10 mouse cellular contexts compared by ENCODE assay signal in genomic region chr9:66144248-66144647, GRCm38 (mm10). TPM values are rescaled to one million over a fixed set of nuclear protein-coding genes. Genes with fewer than 3 reads are reported as not detected.
DNase-seq lines count a peak whose midpoint lies in the region; ATAC-seq and TF ChIP-seq lines count a peak whose summit lies in the region.
"Had no signal": no experiment of that assay in that cellular context is flagged by ENCODE, and none has a peak within 500 bp of the region (broad histone marks: within the 10 kb centered on the region; RNA-seq: fewer than 3 reads in every experiment).

No protein-coding gene starts in this region.

- no peak for ATAC-seq in kidney, embryonic 15.5 days (replicated peaks; ENCODE audit: low FRiP score)
- peak; percentile 58 for ATAC-seq in forebrain, embryonic 14.5 days
- ATAC-seq in intestine, embryonic 16.5 days = peak; percentile 58; the same call in 1 of the 2 replicates
- ATAC-seq in limb, embryonic 11.5 days (ENCODE audit: insufficient number of reproducible peaks, low FRiP score, low TSS enrichment, low read depth) = no peak
- peak; percentile 74 for ATAC-seq in neural tube, embryonic 13.5 days (ENCODE audit: low read depth)

- peaks cover 3% of the 10 kb centered on the region; the same call in 1 of the 2 replicates for H3K36me3 ChIP-seq in kidney, adult 2 months (ENCODE audit: control insufficient read depth, insufficient read depth, low read length)
- peaks cover 20% of the 10 kb centered on the region for H3K36me3 ChIP-seq in kidney, embryonic 15.5 days
- H3K36me3 ChIP-seq in forebrain, embryonic 14.5 days (ENCODE audit: control insufficient read depth, insufficient read depth, low read length) = peaks cover 16% of the 10 kb centered on the region
- H3K36me3 ChIP-seq in intestine, embryonic 16.5 days (ENCODE audit: control insufficient read depth, insufficient read depth, low read length) = peaks cover 11% of the 10 kb centered on the region
- peaks cover 10% of the 10 kb centered on the region; the same call in 1 of the 2 replicates for H3K36me3 ChIP-seq in limb, embryonic 11.5 days (ENCODE audit: control insufficient read depth, insufficient read depth, low read length)
- peaks cover 17% of the 10 kb centered on the region for H3K36me3 ChIP-seq in neural tube, embryonic 13.5 days

- peak; percentile 84 for TF ChIP-seq CTCF in kidney, adult 2 months (conservative IDR thresholded peaks at IDR 0.05; ENCODE audit: insufficient read depth, insufficient read length, low read depth, low read length)
- peak; percentile 78; the same call in 1 of the 2 replicates for TF ChIP-seq CTCF in brain, embryonic 14.5 days (IDR thresholded peaks at IDR 0.05; ENCODE audit: borderline replicate concordance, extremely low read depth, insufficient read depth, insufficient read length)

- H3K4me3 ChIP-seq in kidney, adult 2 months (ENCODE audit: insufficient read depth, low read depth, low read length) = no peak overlapping the region
- H3K4me3 ChIP-seq in kidney, embryonic 15.5 days (replicated peaks) = no peak overlapping the region
- H3K4me3 ChIP-seq in forebrain, embryonic 14.5 days (ENCODE audit: low read depth, low read length) = no peak overlapping the region
- H3K4me3 ChIP-seq in intestine, embryonic 16.5 days (ENCODE audit: low read length) = no peak overlapping the region
- H3K4me3 ChIP-seq in limb, embryonic 11.5 days (ENCODE audit: low read depth, low read length) = no peak overlapping the region
- no peak overlapping the region for H3K4me3 ChIP-seq in neural tube, embryonic 13.5 days
- H3K4me3 ChIP-seq: embryonic facial prominence, embryonic 13.5 days; neural tube, embryonic 12.5 days had no signal

- no peak overlapping the region for H3K4me2 ChIP-seq in kidney, embryonic 15.5 days
- H3K4me2 ChIP-seq in forebrain, embryonic 14.5 days (ENCODE audit: low read length) = no peak overlapping the region
- H3K4me2 ChIP-seq in intestine, embryonic 16.5 days (ENCODE audit: low read depth, low read length) = no peak overlapping the region
- H3K4me2 ChIP-seq in limb, embryonic 11.5 days (ENCODE audit: low read depth, severe bottlenecking) = no peak overlapping the region
- no peak overlapping the region for H3K4me2 ChIP-seq in neural tube, embryonic 13.5 days
- H3K4me2 ChIP-seq: embryonic facial prominence, embryonic 13.5 days; neural tube, embryonic 12.5 days had no signal

- no peaks in the 10 kb centered on the region for H3K27me3 ChIP-seq in kidney, adult 2 months (replicated peaks; ENCODE audit: control insufficient read depth, insufficient read depth, low read length)
- H3K27me3 ChIP-seq in kidney, embryonic 15.5 days = no peaks in the 10 kb centered on the region
- H3K27me3 ChIP-seq in forebrain, embryonic 14.5 days (replicated peaks; ENCODE audit: control insufficient read depth, insufficient read depth, low read length) = no peaks in the 10 kb centered on the region
- no peaks in the 10 kb centered on the region for H3K27me3 ChIP-seq in intestine, embryonic 16.5 days (replicated peaks; ENCODE audit: control insufficient read depth, insufficient read depth, low read length)
- H3K27me3 ChIP-seq in limb, embryonic 11.5 days (ENCODE audit: control insufficient read depth, insufficient read depth, low read length) = no peaks in the 10 kb centered on the region
- H3K27me3 ChIP-seq in neural tube, embryonic 13.5 days = no peaks in the 10 kb centered on the region
- H3K27me3 ChIP-seq: embryonic facial prominence, embryonic 13.5 days; neural tube, embryonic 12.5 days had no signal

- no peaks in the 10 kb centered on the region for H3K4me1 ChIP-seq in kidney, adult 2 months (ENCODE audit: control insufficient read depth, insufficient read depth, low read length)
- no peaks in the 10 kb centered on the region for H3K4me1 ChIP-seq in kidney, embryonic 15.5 days
- no peaks in the 10 kb centered on the region for H3K4me1 ChIP-seq in forebrain, embryonic 14.5 days (ENCODE audit: control insufficient read depth, insufficient read depth, low read length)
- no peaks in the 10 kb centered on the region for H3K4me1 ChIP-seq in intestine, embryonic 16.5 days (ENCODE audit: control insufficient read depth, insufficient read depth, low read length)
- no peaks in the 10 kb centered on the region for H3K4me1 ChIP-seq in limb, embryonic 11.5 days (ENCODE audit: control insufficient read depth, insufficient read depth, low read length)
- no peaks in the 10 kb centered on the region for H3K4me1 ChIP-seq in neural tube, embryonic 13.5 days (replicated peaks)
- H3K4me1 ChIP-seq: embryonic facial prominence, embryonic 13.5 days; neural tube, embryonic 12.5 days had no signal

- peak; percentile 76 for DNase-seq in kidney, adult 2 months
- peak; percentile 91 for DNase-seq in brain, embryonic 14.5 days (ENCODE audit: low read depth)
- DNase-seq in forebrain, embryonic 14.5 days (ENCODE audit: low spot score) = peak; percentile 91
- DNase-seq in limb, embryonic 11.5 days (ENCODE audit: low spot score) = peak; percentile 83
- DNase-seq in thymus, adult 18-20 months = peak; percentile 22 to 24

- H3K9ac ChIP-seq in kidney, embryonic 15.5 days = no peak overlapping the region
- no peak overlapping the region for H3K9ac ChIP-seq in forebrain, embryonic 14.5 days (ENCODE audit: low read length)
- H3K9ac ChIP-seq in intestine, embryonic 16.5 days (ENCODE audit: low read depth, low read length) = no peak overlapping the region
- no peak overlapping the region for H3K9ac ChIP-seq in limb, embryonic 11.5 days (ENCODE audit: low read length)
- no peak overlapping the region for H3K9ac ChIP-seq in neural tube, embryonic 13.5 days
- H3K9ac ChIP-seq: embryonic facial prominence, embryonic 13.5 days; neural tube, embryonic 12.5 days had no signal

- no peak for TF ChIP-seq POLR2A in kidney, adult 2 months (IDR thresholded peaks at IDR 0.05; ENCODE audit: low read depth, low read length)
- no peak for TF ChIP-seq POLR2A in brain, embryonic 14.5 days (IDR thresholded peaks at IDR 0.05; ENCODE audit: borderline replicate concordance, extremely low read depth, insufficient read depth, insufficient read length, poor library complexity, severe bottlenecking)

- WGBS in kidney, adult 2 months = 7% methylated on average over 6 of the region's 6 CpGs
- 7% methylated on average over 6 of the region's 6 CpGs for WGBS in kidney, embryonic 15.5 days
- WGBS in forebrain, embryonic 14.5 days = 10% methylated on average over 6 of the region's 6 CpGs
- WGBS in intestine, embryonic 16.5 days = 5% methylated on average over 6 of the region's 6 CpGs
- 7% methylated on average over 6 of the region's 6 CpGs for WGBS in limb, embryonic 11.5 days
- 12% methylated on average over 6 of the region's 6 CpGs for WGBS in neural tube, embryonic 13.5 days

- no peak overlapping the region for H3K27ac ChIP-seq in kidney, adult 2 months (ENCODE audit: insufficient read depth, low read depth, low read length)
- H3K27ac ChIP-seq in kidney, embryonic 15.5 days = no peak overlapping the region
- H3K27ac ChIP-seq in forebrain, embryonic 14.5 days (ENCODE audit: low read depth, low read length) = no peak overlapping the region
- H3K27ac ChIP-seq in intestine, embryonic 16.5 days (ENCODE audit: low read length) = no peak overlapping the region
- no peak overlapping the region for H3K27ac ChIP-seq in limb, embryonic 11.5 days (replicated peaks; ENCODE audit: low read depth, low read length)
- no peak overlapping the region for H3K27ac ChIP-seq in neural tube, embryonic 13.5 days (replicated peaks)
- H3K27ac ChIP-seq: embryonic facial prominence, embryonic 13.5 days; neural tube, embryonic 12.5 days had no signal

- no peaks in the 10 kb centered on the region for H3K9me3 ChIP-seq in kidney, embryonic 15.5 days (replicated peaks)
- H3K9me3 ChIP-seq in forebrain, embryonic 14.5 days (replicated peaks; ENCODE audit: control insufficient read depth, low read length) = no peaks in the 10 kb centered on the region
- no peaks in the 10 kb centered on the region for H3K9me3 ChIP-seq in intestine, embryonic 16.5 days (ENCODE audit: control insufficient read depth, low read length)
- H3K9me3 ChIP-seq in limb, embryonic 11.5 days (ENCODE audit: control insufficient read depth, low read length) = no peaks in the 10 kb centered on the region
- no peaks in the 10 kb centered on the region for H3K9me3 ChIP-seq in neural tube, embryonic 13.5 days
- H3K9me3 ChIP-seq: embryonic facial prominence, embryonic 13.5 days; neural tube, embryonic 12.5 days had no signal

RNA-seq across cellular contexts. Expression of gene Dapk2, which starts 13.8 kb away (rescaled TPM):
- polyA plus RNA-seq in kidney, adult 2 months (2012; rRNA removed) = 10.8 and 11.8 TPM in 2 replicates
- 4.8 and 6.5 TPM in 2 replicates for polyA plus RNA-seq in kidney, embryonic 15.5 days (2015; fragmentation: Nextera tagmentation; extraction: Ambion mirVana)
- polyA plus RNA-seq in brain, embryonic 14.5 days (2012; rRNA removed) = 1.0 and 1.1 TPM in 2 replicates
- 2.2 and 2.3 TPM in 2 replicates for polyA plus RNA-seq in forebrain, embryonic 14.5 days (2014; fragmentation: Nextera tagmentation; extraction: Ambion mirVana)
- 6.8 and 8.0 TPM in 2 replicates for polyA plus RNA-seq in intestine, embryonic 16.5 days (2015; fragmentation: Nextera tagmentation; extraction: Ambion mirVana)
- polyA plus RNA-seq in limb, embryonic 11.5 days (2014; fragmentation: Nextera tagmentation; extraction: Ambion mirVana) = 4.0 and 4.3 TPM in 2 replicates
- polyA plus RNA-seq in neural tube, embryonic 13.5 days (2015; fragmentation: Nextera tagmentation; extraction: Ambion mirVana) = 1.3 and 2.5 TPM in 2 replicates

RNA-seq across cellular contexts. Expression of gene Ciao2a, which starts 17.8 kb away (rescaled TPM):
- 23.3 and 39.9 TPM in 2 replicates for polyA plus RNA-seq in kidney, adult 2 months (2012; rRNA removed)
- polyA plus RNA-seq in kidney, embryonic 15.5 days (2015; fragmentation: Nextera tagmentation; extraction: Ambion mirVana) = 151 and 165 TPM in 2 replicates
- polyA plus RNA-seq in brain, embryonic 14.5 days (2012; rRNA removed) = 35.8 and 36.3 TPM in 2 replicates
- polyA plus RNA-seq in forebrain, embryonic 14.5 days (2014; fragmentation: Nextera tagmentation; extraction: Ambion mirVana) = 79.8 and 81.2 TPM in 2 replicates
- 203 and 219 TPM in 2 replicates for polyA plus RNA-seq in intestine, embryonic 16.5 days (2015; fragmentation: Nextera tagmentation; extraction: Ambion mirVana)
- polyA plus RNA-seq in limb, embryonic 11.5 days (2014; fragmentation: Nextera tagmentation; extraction: Ambion mirVana) = 177 and 178 TPM in 2 replicates
- polyA plus RNA-seq in neural tube, embryonic 13.5 days (2015; fragmentation: Nextera tagmentation; extraction: Ambion mirVana) = 99.2 and 110 TPM in 2 replicates

RNA-seq across cellular contexts. Expression of gene Snx1, which starts 17.9 kb away (rescaled TPM):
- 74.3 and 76.7 TPM in 2 replicates for polyA plus RNA-seq in kidney, adult 2 months (2012; rRNA removed)
- polyA plus RNA-seq in kidney, embryonic 15.5 days (2015; fragmentation: Nextera tagmentation; extraction: Ambion mirVana) = 137 and 142 TPM in 2 replicates
- polyA plus RNA-seq in brain, embryonic 14.5 days (2012; rRNA removed) = 75.6 and 101 TPM in 2 replicates
- 111 and 120 TPM in 2 replicates for polyA plus RNA-seq in forebrain, embryonic 14.5 days (2014; fragmentation: Nextera tagmentation; extraction: Ambion mirVana)
- polyA plus RNA-seq in intestine, embryonic 16.5 days (2015; fragmentation: Nextera tagmentation; extraction: Ambion mirVana) = 149 and 155 TPM in 2 replicates
- polyA plus RNA-seq in limb, embryonic 11.5 days (2014; fragmentation: Nextera tagmentation; extraction: Ambion mirVana) = 123 and 127 TPM in 2 replicates
- 83.5 and 84.3 TPM in 2 replicates for polyA plus RNA-seq in neural tube, embryonic 13.5 days (2015; fragmentation: Nextera tagmentation; extraction: Ambion mirVana)

Comparison
In these comparisons a context has a peak if more than half of its experiments do, and no peak if none do; other contexts are left out.
1. DNase-seq: peak in every context shown above with its lines; median percentile 91 in brain, embryonic 14.5 days; 91 in forebrain, embryonic 14.5 days; 83 in limb, embryonic 11.5 days; 76 in kidney, adult 2 months; 23 in thymus, adult 18-20 months.
2. ATAC-seq: peak in forebrain, embryonic 14.5 days (single experiment), intestine, embryonic 16.5 days (single experiment) and neural tube, embryonic 13.5 days (single experiment); none in kidney, embryonic 15.5 days (single experiment) and limb, embryonic 11.5 days (single experiment).